Mouse (Mus musculus): ENCODE data around the gene Pilra.
"Not testable (repeated sequence)": the region's sequence is repeated elsewhere in the genome, so short reads cannot be mapped to it uniquely, and the experiment has no call there.

The Pilra gene

GRCm38 (mm10) chr5:137835966-137836520, at the start of gene Pilra:
Gene Pilra (minus strand): TSS chr5:137836281.
- not testable (repeated sequence) for DNase-seq (ENCODE audit: low spot score in 2 of 2)

GRCm38 (mm10) chr5:137883345-137883744, 47.3 kb upstream of the Pilra start:
- no peak for DNase-seq (ENCODE audit: low spot score in 2 of 2)

GRCm38 (mm10) chr5:137882922-137883321, 46.8 kb upstream of the Pilra start:
- no peak for DNase-seq (ENCODE audit: low spot score in 2 of 2)

- no peak for DNase-seq (ENCODE audit: low spot score in 2 of 2)
These were observed 41.8 kb upstream of the Pilra start for GRCm38 (mm10) chr5:137877860-137878259.

- no peak for DNase-seq (ENCODE audit: low spot score in 2 of 2)
These were observed 39.0 kb upstream of the Pilra start for GRCm38 (mm10) chr5:137875054-137875453.

- not testable (repeated sequence) for DNase-seq (ENCODE audit: low spot score in 2 of 2)
These were observed 36.3 kb upstream of the Pilra start for GRCm38 (mm10) chr5:137872381-137872702.

- DNase-seq (ENCODE audit: low spot score in 2 of 2): not testable (repeated sequence)
These were observed 35.7 kb upstream of the Pilra start, which contains the start of gene Pilrb2 for GRCm38 (mm10) chr5:137871644-137872380. Gene Pilrb2 (minus strand): TSS chr5:137871815.

- DNase-seq (ENCODE audit: low spot score in 2 of 2): not testable (repeated sequence)
These were observed 32.5 kb upstream of the Pilra start for GRCm38 (mm10) chr5:137868600-137868999.

GRCm38 (mm10) chr5:137864008-137864407, 27.9 kb upstream of the Pilra start:
- DNase-seq (ENCODE audit: low spot score in 2 of 2): not testable (repeated sequence)

- not testable (repeated sequence) for DNase-seq (ENCODE audit: low spot score in 2 of 2)
These were observed 22.1 kb upstream of the Pilra start, which contains the start of gene Pilrb1 for GRCm38 (mm10) chr5:137857960-137858710. Gene Pilrb1 (minus strand): TSS chr5:137858106.

GRCm38 (mm10) chr5:137856870-137857269, 20.8 kb upstream of the Pilra start:
- not testable (repeated sequence) for DNase-seq (ENCODE audit: low spot score in 2 of 2)

GRCm38 (mm10) chr5:137854907-137855306, 18.8 kb upstream of the Pilra start:
- not testable (repeated sequence) for DNase-seq (ENCODE audit: low spot score in 2 of 2)

GRCm38 (mm10) chr5:137850313-137850712, 14.2 kb upstream of the Pilra start:
- DNase-seq (ENCODE audit: low spot score in 2 of 2): not testable (repeated sequence)

GRCm38 (mm10) chr5:137837110-137837509, 1.0 kb upstream of the Pilra start:
- not testable (repeated sequence) for DNase-seq (ENCODE audit: low spot score in 2 of 2)

- no peak for DNase-seq (ENCODE audit: low spot score in 2 of 2)
These were observed 530 bp upstream of the Pilra start for GRCm38 (mm10) chr5:137836611-137837010.

- DNase-seq (ENCODE audit: low spot score in 2 of 2): no peak
These were observed 2.6 kb downstream of the Pilra start for GRCm38 (mm10) chr5:137833500-137833899.

- no peak for DNase-seq (ENCODE audit: low spot score in 2 of 2)
These were observed 4.6 kb downstream of the Pilra start for GRCm38 (mm10) chr5:137831506-137831905.

GRCm38 (mm10) chr5:137831106-137831505, 5.0 kb downstream of the Pilra start:
- no peak for DNase-seq (ENCODE audit: low spot score in 2 of 2)

GRCm38 (mm10) chr5:137830238-137830637, 5.8 kb downstream of the Pilra start:
- no peak for DNase-seq (ENCODE audit: low spot score in 2 of 2)

- DNase-seq (ENCODE audit: low spot score in 2 of 2): no peak
These were observed 7.4 kb downstream of the Pilra start for GRCm38 (mm10) chr5:137828694-137829093.

- DNase-seq (ENCODE audit: low spot score in 2 of 2): no peak
These were observed 9.7 kb downstream of the Pilra start for GRCm38 (mm10) chr5:137826421-137826820.

- no peak for DNase-seq (ENCODE audit: low spot score in 2 of 2)
These were observed 10.1 kb downstream of the Pilra start for GRCm38 (mm10) chr5:137825971-137826370.
